Mouse (Mus musculus): ENCODE measurements at regions not wholly inside any gene's neighbourhood (a gene's known extent, or its start where the extent isn't known, plus 50 kb on each side); places are given as distances from the start of the nearest gene placed in this dataset.

- DNase-seq (ENCODE audit: low spot score), result peak; percentile 45
- H3K4me1 ChIP-seq (ENCODE audit: control insufficient read depth, insufficient read depth, low read length), result no peaks in the 10 kb centered on the region
These were observed 2121.0 kb downstream of the Gm37988 start for GRCm38 (mm10) chr1:6928658-6929057.

GRCm38 (mm10) chr1:6931876-6932275 lies 2124.2 kb downstream of the Gm37988 start:
- ATAC-seq (ENCODE audit: low read depth), result no peak
- Histone ChIP-seq H3K9me3 (ENCODE audit: control insufficient read depth, low read length) (no peaks in the 10 kb centered on the region), H3K9ac (ENCODE audit: low read depth, low read length) (no peak overlapping the region), H3K27ac (replicated peaks; ENCODE audit: low read depth, low read length) (no peak overlapping the region), H3K27me3 (replicated peaks; ENCODE audit: control insufficient read depth, insufficient read depth, low read length) (no peaks in the 10 kb centered on the region), H3K4me2 (ENCODE audit: low read depth, low read length) (no peak overlapping the region), H3K36me3 (ENCODE audit: control insufficient read depth, insufficient read depth, low read length) (no peaks in the 10 kb centered on the region), H3K4me3 (ENCODE audit: low read depth, low read length) (no peak overlapping the region), H3K4me1 (ENCODE audit: control insufficient read depth, insufficient read depth, low read length) (no peaks in the 10 kb centered on the region)
- no peak for DNase-seq (ENCODE audit: low spot score)
- WGBS, result 55% methylated on average over 1 of the region's 1 CpGs

More at GRCm38 (mm10) chr1:6928658-6929057, 2121.0 kb downstream of the Gm37988 start:
- H3K4me2 ChIP-seq (ENCODE audit: low read depth, low read length), result no peak overlapping the region
- ATAC-seq (ENCODE audit: low read depth), result no peak
- H3K27ac ChIP-seq (replicated peaks; ENCODE audit: low read depth, low read length), result no peak overlapping the region
- 59% methylated on average over 2 of the region's 2 CpGs for WGBS
- no peak overlapping the region for H3K4me3 ChIP-seq (ENCODE audit: low read depth, low read length)
- no peaks in the 10 kb centered on the region for H3K9me3 ChIP-seq (ENCODE audit: control insufficient read depth, low read length)
- no peak overlapping the region for H3K9ac ChIP-seq (ENCODE audit: low read depth, low read length)
- no peaks in the 10 kb centered on the region for H3K36me3 ChIP-seq (ENCODE audit: control insufficient read depth, insufficient read depth, low read length)
- no peaks in the 10 kb centered on the region for H3K27me3 ChIP-seq (replicated peaks; ENCODE audit: control insufficient read depth, insufficient read depth, low read length)

GRCm38 (mm10) chr1:6969838-6970237 lies 2162.1 kb downstream of the Gm37988 start:
- H3K4me1 ChIP-seq (ENCODE audit: control insufficient read depth, insufficient read depth, low read length), result no peaks in the 10 kb centered on the region
- no peak overlapping the region for H3K4me3 ChIP-seq (ENCODE audit: low read depth, low read length)
- no peak overlapping the region for H3K9ac ChIP-seq (ENCODE audit: low read depth, low read length)
- H3K27ac ChIP-seq (replicated peaks; ENCODE audit: low read depth, low read length), result no peak overlapping the region
- H3K4me2 ChIP-seq (ENCODE audit: low read depth, low read length), result no peak overlapping the region
- no peak for DNase-seq (ENCODE audit: low spot score)
- 90% methylated on average over 1 of the region's 1 CpGs for WGBS
- H3K36me3 ChIP-seq (ENCODE audit: control insufficient read depth, insufficient read depth, low read length), result no peaks in the 10 kb centered on the region
- ATAC-seq (ENCODE audit: low read depth), result no peak
- H3K9me3 ChIP-seq (ENCODE audit: control insufficient read depth, low read length), result no peaks in the 10 kb centered on the region
- no peaks in the 10 kb centered on the region for H3K27me3 ChIP-seq (replicated peaks; ENCODE audit: control insufficient read depth, insufficient read depth, low read length)

- no peaks in the 10 kb centered on the region for H3K4me1 ChIP-seq (ENCODE audit: control insufficient read depth, insufficient read depth, low read length)
- no peaks in the 10 kb centered on the region for H3K27me3 ChIP-seq (replicated peaks; ENCODE audit: control insufficient read depth, insufficient read depth, low read length)
- H3K4me2 ChIP-seq (ENCODE audit: low read depth, low read length), result no peak overlapping the region
- DNase-seq (ENCODE audit: low spot score) (peak; percentile 12), ATAC-seq (ENCODE audit: low read depth) (no peak)
- no peak overlapping the region for H3K4me3 ChIP-seq (ENCODE audit: low read depth, low read length)
- H3K9ac ChIP-seq (ENCODE audit: low read depth, low read length), result no peak overlapping the region
- H3K27ac ChIP-seq (replicated peaks; ENCODE audit: low read depth, low read length), result no peak overlapping the region
- WGBS, result 46% methylated on average over 1 of the region's 1 CpGs
- no peaks in the 10 kb centered on the region for H3K9me3 ChIP-seq (ENCODE audit: control insufficient read depth, low read length)
- H3K36me3 ChIP-seq (ENCODE audit: control insufficient read depth, insufficient read depth, low read length), result no peaks in the 10 kb centered on the region
These were observed 2166.1 kb downstream of the Gm37988 start for GRCm38 (mm10) chr1:6973749-6974327.

- H3K27me3 ChIP-seq (replicated peaks; ENCODE audit: control insufficient read depth, insufficient read depth, low read length), result no peaks in the 10 kb centered on the region
- no peak for DNase-seq (ENCODE audit: low spot score)
- no peak overlapping the region for H3K4me2 ChIP-seq (ENCODE audit: low read depth, low read length)
- no peak overlapping the region for H3K27ac ChIP-seq (replicated peaks; ENCODE audit: low read depth, low read length)
- H3K4me3 ChIP-seq (ENCODE audit: low read depth, low read length), result no peak overlapping the region
- no peaks in the 10 kb centered on the region; the same call in 1 of the 2 replicates for H3K9me3 ChIP-seq (ENCODE audit: control insufficient read depth, low read length)
- no peak overlapping the region for H3K9ac ChIP-seq (ENCODE audit: low read depth, low read length)
- WGBS, result 62% methylated on average over 1 of the region's 1 CpGs
- H3K36me3 ChIP-seq (ENCODE audit: control insufficient read depth, insufficient read depth, low read length), result no peaks in the 10 kb centered on the region
- H3K4me1 ChIP-seq (ENCODE audit: control insufficient read depth, insufficient read depth, low read length), result no peaks in the 10 kb centered on the region
- no peak for ATAC-seq (ENCODE audit: low read depth)
These were observed 2171.9 kb downstream of the Gm37988 start for GRCm38 (mm10) chr1:6979626-6980025.

- no peak overlapping the region for H3K4me2 ChIP-seq (ENCODE audit: low read depth, low read length)
- ATAC-seq (ENCODE audit: low read depth) (no peak), DNase-seq (ENCODE audit: low spot score) (no peak)
- H3K27me3 ChIP-seq (replicated peaks; ENCODE audit: control insufficient read depth, insufficient read depth, low read length), result no peaks in the 10 kb centered on the region
- no peak overlapping the region for H3K9ac ChIP-seq (ENCODE audit: low read depth, low read length)
- no peaks in the 10 kb centered on the region for H3K4me1 ChIP-seq (ENCODE audit: control insufficient read depth, insufficient read depth, low read length)
- no peaks in the 10 kb centered on the region for H3K36me3 ChIP-seq (ENCODE audit: control insufficient read depth, insufficient read depth, low read length)
- H3K9me3 ChIP-seq (ENCODE audit: control insufficient read depth, low read length), result no peaks in the 10 kb centered on the region; the same call in 1 of the 2 replicates
- no peak overlapping the region for H3K27ac ChIP-seq (replicated peaks; ENCODE audit: low read depth, low read length)
- 85% methylated on average over 1 of the region's 1 CpGs for WGBS
- H3K4me3 ChIP-seq (ENCODE audit: low read depth, low read length), result no peak overlapping the region
These were observed 2176.5 kb downstream of the Gm37988 start for GRCm38 (mm10) chr1:6984226-6984625.

GRCm38 (mm10) chr1:6997611-6998010 lies 2189.9 kb downstream of the Gm37988 start:
- H3K4me2 ChIP-seq (ENCODE audit: low read depth, low read length), result no peak overlapping the region
- no peak overlapping the region for H3K9ac ChIP-seq (ENCODE audit: low read depth, low read length)
- no peaks in the 10 kb centered on the region for H3K9me3 ChIP-seq (ENCODE audit: control insufficient read depth, low read length)
- no peaks in the 10 kb centered on the region for H3K4me1 ChIP-seq (ENCODE audit: control insufficient read depth, insufficient read depth, low read length)
- no peaks in the 10 kb centered on the region for H3K27me3 ChIP-seq (replicated peaks; ENCODE audit: control insufficient read depth, insufficient read depth, low read length)
- ATAC-seq (ENCODE audit: low read depth) (no peak), DNase-seq (ENCODE audit: low spot score) (no peak)
- H3K27ac ChIP-seq (replicated peaks; ENCODE audit: low read depth, low read length), result no peak overlapping the region
- H3K36me3 ChIP-seq (ENCODE audit: control insufficient read depth, insufficient read depth, low read length), result no peaks in the 10 kb centered on the region
- H3K4me3 ChIP-seq (ENCODE audit: low read depth, low read length), result no peak overlapping the region

- H3K27ac ChIP-seq (replicated peaks; ENCODE audit: low read depth, low read length), result no peak overlapping the region
- no peaks in the 10 kb centered on the region for H3K36me3 ChIP-seq (ENCODE audit: control insufficient read depth, insufficient read depth, low read length)
- H3K9ac ChIP-seq (ENCODE audit: low read depth, low read length), result no peak overlapping the region
- WGBS, result 24% methylated on average over 1 of the region's 1 CpGs
- ATAC-seq (ENCODE audit: low read depth) (no peak), DNase-seq (ENCODE audit: low spot score) (peak; percentile 26)
- H3K4me1 ChIP-seq (ENCODE audit: control insufficient read depth, insufficient read depth, low read length), result no peaks in the 10 kb centered on the region
- no peaks in the 10 kb centered on the region for H3K27me3 ChIP-seq (replicated peaks; ENCODE audit: control insufficient read depth, insufficient read depth, low read length)
- H3K4me2 ChIP-seq (ENCODE audit: low read depth, low read length), result no peak overlapping the region
- H3K4me3 ChIP-seq (ENCODE audit: low read depth, low read length), result no peak overlapping the region
- H3K9me3 ChIP-seq (ENCODE audit: control insufficient read depth, low read length), result no peaks in the 10 kb centered on the region
These were observed 2202.5 kb downstream of the Gm37988 start for GRCm38 (mm10) chr1:7010184-7010583.

All from embryonic facial prominence, embryonic 14.5 days (tissue).